Mouse (Mus musculus) liver, embryonic 15.5 days (tissue): ENCODE data around the gene Kif5c. TPM values are rescaled to one million over a fixed set of nuclear protein-coding genes. Genes with fewer than 3 reads are reported as not detected.

Source experiments
- ATAC-seq: fragments of 200-750 bp; cut with Nextera tagmentation; 2 replicates; pipeline ENCODE4 v1.8.0; 2017; ENCODE audit warnings: moderate number of reproducible peaks, mild to moderate bottlenecking, moderate library complexity; ENCODE audit not compliant: insufficient read depth
- H3K27ac ChIP-seq: fragments of 300-500 bp; sonication (generic); replicated peaks from 2 replicates; pipeline ENCODE4 v1.5.1; 2015; ENCODE audit warnings: mild to moderate bottlenecking, inconsistent platforms
- H3K27me3 ChIP-seq: fragments of 300-500 bp; sonication (generic); 2 replicates; pipeline ENCODE4 v1.6.1; 2015; ENCODE audit warnings: mild to moderate bottlenecking, inconsistent platforms
- H3K36me3 ChIP-seq: fragments of 300-500 bp; sonication (generic); replicated peaks from 2 replicates; pipeline ENCODE4 v1.6.1; 2015; ENCODE audit warnings: moderate library complexity, mild to moderate bottlenecking, inconsistent platforms
- H3K4me1 ChIP-seq: fragments of 300-500 bp; sonication (generic); replicated peaks from 2 replicates; pipeline ENCODE4 v1.6.1; 2015; ENCODE audit warnings: inconsistent platforms
- H3K4me2 ChIP-seq: fragments of 300-500 bp; sonication (generic); 2 replicates; pipeline ENCODE4 v1.6.1; 2015; ENCODE audit warnings: moderate library complexity, mild to moderate bottlenecking, inconsistent platforms
- H3K4me3 ChIP-seq: fragments of 300-500 bp; sonication (generic); replicated peaks from 2 replicates; pipeline ENCODE4 v1.5.1; 2015; ENCODE audit warnings: mild to moderate bottlenecking, inconsistent platforms
- H3K9ac ChIP-seq: fragments of 300-500 bp; sonication (generic); 2 replicates; pipeline ENCODE4 v1.6.1; 2015; ENCODE audit warnings: moderate library complexity, mild to moderate bottlenecking, inconsistent platforms
- H3K9me3 ChIP-seq: fragments of 300-500 bp; sonication (generic); replicated peaks from 2 replicates; pipeline ENCODE4 v1.6.1; 2016; ENCODE audit warnings: inconsistent platforms
- WGBS: fragments of 180-500 bp; shearing (Covaris S2); methylation state at CpG from one replicate; pipeline ENCODE4 v1.1.7; 2015; ENCODE audit warnings: mixed read lengths; ENCODE audit not compliant: insufficient replicate concordance; 5-methylcytosine and 5-hydroxymethylcytosine counted together
- polyA plus RNA-seq: library from polyadenylated mRNA; unstranded; fragments of >200 nt; fragmentation: Nextera tagmentation; extraction: Ambion mirVana; gene quantifications from 2 replicates; pipeline ENCODE4 v1.2.1, GENCODE M21; 2015

Kif5c gene
- polyA plus RNA-seq, 1 experiment from 2014 or later = 0.17 TPM

DNA sequence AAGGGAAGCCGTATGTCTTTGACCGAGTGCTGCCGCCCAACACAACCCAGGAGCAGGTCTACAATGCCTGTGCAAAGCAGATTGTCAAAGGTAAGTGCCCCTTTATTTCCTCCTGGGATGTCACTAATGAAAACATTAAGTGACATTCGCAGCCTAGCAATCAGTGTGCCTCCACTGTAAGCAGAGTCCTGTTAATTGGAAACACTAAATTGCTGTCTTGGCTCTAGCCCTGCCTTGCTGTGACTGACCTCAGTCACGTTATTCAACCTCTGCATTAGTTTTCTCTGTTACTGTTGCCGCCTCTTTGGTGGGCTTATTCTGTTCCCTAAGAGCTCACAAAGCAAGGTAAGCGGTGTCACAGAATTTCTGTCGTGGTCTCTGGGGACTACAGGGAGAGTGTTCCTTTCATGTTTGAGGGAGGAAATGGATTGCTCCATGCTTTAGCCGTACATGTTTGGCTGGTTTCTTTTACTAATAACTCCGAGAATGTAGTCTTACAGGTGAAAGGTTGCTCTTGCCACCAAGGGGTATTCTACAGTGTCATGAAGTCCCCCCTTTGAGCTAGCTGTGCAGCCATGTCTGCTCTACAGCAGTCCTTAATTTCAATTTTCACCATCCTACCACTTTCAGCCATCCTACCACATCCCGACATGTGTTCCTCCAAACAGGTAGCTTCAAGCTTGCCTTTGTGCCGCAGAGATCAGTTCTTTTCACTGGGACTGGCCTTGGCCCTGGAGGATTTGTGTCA lies 52.8 kb downstream of the Kif5c start:
- Histone ChIP-seq H3K9ac (no peak overlapping the region), H3K27me3 (no peaks in the 10 kb centered on the region), H3K4me2 (no peak overlapping the region), H3K4me3 (no peak overlapping the region), H3K9me3 (no peaks in the 10 kb centered on the region), H3K36me3 (no peaks in the 10 kb centered on the region), H3K27ac (no peak overlapping the region), H3K4me1 (no peaks in the 10 kb centered on the region)
- 66% methylated on average over 12 of the region's 12 CpGs for WGBS
- ATAC-seq = no peak

DNA sequence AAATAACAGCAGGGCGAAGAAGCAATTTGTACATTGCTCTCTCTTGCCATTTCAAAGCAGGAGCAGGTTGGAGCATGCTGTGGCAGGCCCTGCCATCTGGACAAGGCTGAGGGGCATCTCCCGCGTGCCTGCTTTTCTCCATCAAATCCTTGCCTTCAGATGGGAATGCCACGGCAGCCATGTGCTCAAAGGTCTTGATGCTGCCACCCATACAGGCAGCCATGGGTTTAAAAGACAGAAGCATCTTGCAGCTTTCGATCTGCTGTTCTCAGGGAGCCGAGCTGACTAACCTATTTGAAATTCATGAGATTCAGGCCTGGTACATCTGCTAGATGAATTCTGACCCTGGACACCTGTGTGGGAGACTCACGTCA lies 53.4 kb downstream of the Kif5c start:
- no peaks in the 10 kb centered on the region for H3K4me1 ChIP-seq
- H3K27me3 ChIP-seq = no peaks in the 10 kb centered on the region
- H3K9me3 ChIP-seq = no peaks in the 10 kb centered on the region
- no peaks in the 10 kb centered on the region for H3K36me3 ChIP-seq
- WGBS = 61% methylated on average over 7 of the region's 7 CpGs
- no peak for ATAC-seq
- no peak overlapping the region for H3K27ac ChIP-seq
- no peak overlapping the region for H3K9ac ChIP-seq
- no peak overlapping the region for H3K4me3 ChIP-seq
- H3K4me2 ChIP-seq = no peak overlapping the region

DNA sequence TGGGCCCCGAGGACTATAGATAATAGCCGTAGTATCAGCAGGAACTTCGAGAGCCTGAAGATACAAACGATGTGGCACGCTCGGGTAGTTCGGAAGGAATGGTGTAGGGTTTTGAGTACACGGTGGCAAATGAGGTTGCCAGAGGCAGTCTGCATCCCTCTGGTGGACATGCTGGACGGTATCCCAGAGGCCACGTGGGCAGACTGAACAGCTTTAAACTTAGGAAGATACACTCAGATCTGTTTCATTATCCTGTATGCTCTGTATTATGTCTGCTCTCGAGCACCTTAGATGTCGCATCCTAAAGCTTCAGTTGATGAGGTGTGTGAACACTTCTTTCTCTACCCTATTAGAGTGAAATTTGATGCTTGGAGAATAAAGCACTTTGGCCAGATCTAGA lies 56.9 kb downstream of the Kif5c start:
- Histone ChIP-seq H3K9ac (no peak overlapping the region), H3K27ac (no peak overlapping the region), H3K27me3 (no peaks in the 10 kb centered on the region), H3K4me3 (no peak overlapping the region), H3K4me1 (no peaks in the 10 kb centered on the region), H3K9me3 (no peaks in the 10 kb centered on the region), H3K36me3 (no peaks in the 10 kb centered on the region), H3K4me2 (no peak overlapping the region)
- ATAC-seq = no peak
- WGBS = 69% methylated on average over 12 of the region's 12 CpGs

DNA sequence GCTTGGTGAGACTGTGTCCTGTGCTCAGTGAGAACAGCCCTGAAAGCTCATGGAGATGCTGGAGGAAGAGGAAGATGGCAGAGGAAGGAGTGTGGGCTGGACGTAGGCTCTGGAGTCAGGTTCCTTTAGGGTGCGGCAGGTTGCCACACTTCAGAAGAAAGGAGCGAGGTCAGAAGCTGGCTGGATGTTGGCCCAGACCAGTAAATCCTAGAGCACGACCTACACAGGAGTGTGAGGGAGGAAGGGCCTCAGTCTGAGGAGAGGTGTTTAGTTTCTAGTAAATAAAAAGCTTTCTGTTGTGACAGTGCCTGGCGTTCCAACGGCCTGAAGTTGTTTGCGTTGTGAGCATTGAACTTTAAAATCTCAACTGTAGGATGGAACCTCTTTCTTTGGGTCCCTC lies 59.3 kb downstream of the Kif5c start:
- H3K4me1 ChIP-seq = no peaks in the 10 kb centered on the region
- H3K4me2 ChIP-seq = no peak overlapping the region
- no peak overlapping the region for H3K27ac ChIP-seq
- H3K36me3 ChIP-seq = no peaks in the 10 kb centered on the region
- no peak for ATAC-seq
- H3K27me3 ChIP-seq = no peaks in the 10 kb centered on the region
- no peak overlapping the region for H3K4me3 ChIP-seq
- WGBS = 55% methylated on average over 7 of the region's 7 CpGs
- no peaks in the 10 kb centered on the region for H3K9me3 ChIP-seq
- H3K9ac ChIP-seq = no peak overlapping the region

DNA sequence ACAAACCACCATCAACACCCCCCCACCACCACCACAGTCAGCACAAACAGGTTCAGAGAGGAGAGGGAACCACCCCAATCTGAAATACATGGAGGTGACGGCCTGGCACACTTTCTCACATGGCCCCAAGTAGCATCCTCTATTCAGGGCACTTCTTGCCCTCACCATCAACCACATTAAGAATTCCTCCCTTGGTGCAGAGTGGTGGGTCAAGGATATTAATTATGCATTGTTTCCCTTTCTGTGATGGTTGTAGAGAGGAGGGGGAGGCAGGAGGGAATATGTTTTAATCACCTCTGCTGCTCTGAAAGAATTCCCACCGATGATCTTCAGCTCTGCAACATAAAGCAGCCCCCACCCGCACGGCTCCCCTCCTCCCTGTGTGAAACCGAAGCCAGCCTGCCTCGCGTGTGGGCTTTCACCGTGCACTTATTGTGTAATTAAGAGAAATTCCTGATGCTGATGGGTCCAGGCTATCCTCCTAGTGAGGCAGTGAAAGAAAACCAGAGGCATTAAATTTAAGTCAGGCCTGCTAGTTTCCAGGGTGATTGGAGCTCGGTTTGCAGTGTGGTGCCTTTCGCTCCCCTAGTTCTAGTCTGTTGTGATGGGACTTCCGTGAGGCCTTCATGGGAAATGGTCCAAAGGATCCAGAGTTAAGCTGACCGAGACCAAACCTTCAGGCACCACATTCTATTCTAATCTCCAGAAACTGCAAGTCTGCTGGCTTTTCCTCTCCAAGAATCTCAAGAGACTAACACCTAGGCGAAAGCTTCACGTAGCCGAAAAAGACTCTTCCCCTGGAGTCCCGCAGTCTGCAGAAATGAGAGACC lies 60.3 kb downstream of the Kif5c start:
- no peak overlapping the region for H3K4me2 ChIP-seq
- H3K4me1 ChIP-seq = no peaks in the 10 kb centered on the region
- no peak overlapping the region for H3K9ac ChIP-seq
- no peak overlapping the region for H3K4me3 ChIP-seq
- H3K9me3 ChIP-seq = no peaks in the 10 kb centered on the region
- no peak overlapping the region for H3K27ac ChIP-seq
- ATAC-seq = no peak
- no peaks in the 10 kb centered on the region for H3K27me3 ChIP-seq
- WGBS = 75% methylated on average over 16 of the region's 16 CpGs
- H3K36me3 ChIP-seq = no peaks in the 10 kb centered on the region

DNA sequence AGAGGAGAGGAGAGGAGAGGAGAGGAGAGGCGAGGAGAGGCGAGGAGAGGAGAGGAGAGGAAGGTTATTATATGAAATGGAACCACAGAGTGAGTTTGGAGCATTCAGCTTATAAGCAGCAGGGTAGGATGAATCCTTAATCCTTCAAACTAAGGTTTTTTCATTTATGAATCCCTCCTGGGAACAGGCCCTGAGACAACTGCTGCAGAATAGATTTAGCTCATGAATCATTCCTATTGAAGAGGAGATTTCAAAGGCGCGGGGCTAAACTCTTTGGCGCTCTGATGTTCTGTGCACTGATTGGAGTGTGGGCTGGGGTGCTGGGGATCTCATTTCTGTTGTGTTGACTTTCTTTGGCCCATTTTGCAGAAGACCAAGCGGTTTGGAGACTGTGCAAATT lies 63.7 kb downstream of the Kif5c start:
- WGBS = 77% methylated on average over 6 of the region's 6 CpGs
- H3K9me3 ChIP-seq = no peaks in the 10 kb centered on the region
- H3K27me3 ChIP-seq = no peaks in the 10 kb centered on the region
- H3K36me3 ChIP-seq = no peaks in the 10 kb centered on the region
- H3K4me1 ChIP-seq = no peaks in the 10 kb centered on the region
- no peak for ATAC-seq
- no peak overlapping the region for H3K9ac ChIP-seq
- H3K27ac ChIP-seq = no peak overlapping the region
- no peak overlapping the region for H3K4me3 ChIP-seq
- no peak overlapping the region for H3K4me2 ChIP-seq

DNA sequence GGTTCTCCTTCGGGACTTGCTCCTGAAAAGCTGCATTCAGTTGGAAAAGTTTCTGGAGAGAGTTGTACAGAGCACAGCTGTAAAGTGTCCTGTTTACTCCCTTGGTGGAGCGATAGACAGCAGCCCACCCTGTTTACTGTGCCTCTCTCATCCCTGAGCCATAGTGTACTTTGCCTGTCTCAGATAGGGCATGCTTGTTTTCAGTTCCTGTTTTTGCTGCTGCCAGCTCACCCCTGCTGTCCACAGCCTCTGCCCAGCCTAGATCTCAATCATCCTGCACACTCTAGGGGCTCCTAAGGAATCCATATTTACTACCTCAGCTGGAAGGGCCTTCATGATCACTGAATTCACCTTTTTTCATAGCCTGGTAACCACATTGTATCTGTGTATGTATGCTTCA lies 65.7 kb downstream of the Kif5c start:
- Histone ChIP-seq H3K4me2 (no peak overlapping the region), H3K4me1 (no peaks in the 10 kb centered on the region), H3K4me3 (no peak overlapping the region), H3K9ac (no peak overlapping the region), H3K36me3 (no peaks in the 10 kb centered on the region), H3K27me3 (no peaks in the 10 kb centered on the region), H3K27ac (no peak overlapping the region), H3K9me3 (no peaks in the 10 kb centered on the region)
- ATAC-seq = no peak
- 59% methylated on average over 2 of the region's 2 CpGs for WGBS

DNA sequence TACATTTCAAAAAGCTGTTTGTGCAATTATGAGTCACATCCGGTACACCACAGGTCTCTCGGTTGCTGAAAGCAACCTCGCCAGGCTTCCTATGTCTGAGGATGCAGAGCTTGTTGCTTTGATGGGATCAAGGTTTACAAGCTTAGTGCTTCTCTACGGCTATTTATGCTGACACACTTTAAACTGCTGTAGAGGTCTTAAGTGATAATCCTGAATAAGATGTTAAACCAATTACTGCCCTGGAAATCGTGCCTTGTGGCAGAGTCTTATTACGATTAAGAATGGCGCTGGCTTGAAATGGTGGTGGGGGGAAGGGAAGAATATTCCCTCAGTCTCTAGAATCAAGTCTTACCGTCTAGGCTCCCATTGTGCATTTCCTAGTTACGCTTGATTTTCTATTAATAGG lies 71.3 kb downstream of the Kif5c start:
- no peak overlapping the region for H3K4me2 ChIP-seq
- H3K36me3 ChIP-seq = no peaks in the 10 kb centered on the region
- no peaks in the 10 kb centered on the region for H3K27me3 ChIP-seq
- H3K9me3 ChIP-seq = no peaks in the 10 kb centered on the region
- H3K4me1 ChIP-seq = no peaks in the 10 kb centered on the region
- no peak overlapping the region for H3K4me3 ChIP-seq
- no peak overlapping the region for H3K9ac ChIP-seq
- no peak overlapping the region for H3K27ac ChIP-seq
- no peak for ATAC-seq
- 70% methylated on average over 9 of the region's 9 CpGs for WGBS

DNA sequence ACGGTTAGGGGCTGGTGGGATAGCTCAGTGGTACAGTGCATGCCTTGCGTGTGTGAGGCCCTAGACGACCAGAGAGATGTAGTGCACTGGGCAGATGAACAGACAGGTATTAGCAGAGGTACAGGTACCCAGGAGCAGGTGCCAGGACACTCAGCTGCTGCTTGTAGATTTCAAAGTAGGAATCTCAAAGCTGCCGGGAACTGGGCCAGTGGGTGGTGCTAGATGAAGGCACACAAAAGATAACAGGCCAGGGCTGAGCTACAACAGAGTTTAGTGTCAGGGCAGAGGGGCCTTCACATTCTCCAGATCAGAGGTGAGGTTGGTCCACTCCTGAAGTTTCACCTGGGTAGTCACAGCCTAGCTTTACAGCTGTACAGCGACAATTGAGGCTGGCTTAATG lies 72.3 kb downstream of the Kif5c start:
- 60% methylated on average over 5 of the region's 5 CpGs for WGBS

DNA sequence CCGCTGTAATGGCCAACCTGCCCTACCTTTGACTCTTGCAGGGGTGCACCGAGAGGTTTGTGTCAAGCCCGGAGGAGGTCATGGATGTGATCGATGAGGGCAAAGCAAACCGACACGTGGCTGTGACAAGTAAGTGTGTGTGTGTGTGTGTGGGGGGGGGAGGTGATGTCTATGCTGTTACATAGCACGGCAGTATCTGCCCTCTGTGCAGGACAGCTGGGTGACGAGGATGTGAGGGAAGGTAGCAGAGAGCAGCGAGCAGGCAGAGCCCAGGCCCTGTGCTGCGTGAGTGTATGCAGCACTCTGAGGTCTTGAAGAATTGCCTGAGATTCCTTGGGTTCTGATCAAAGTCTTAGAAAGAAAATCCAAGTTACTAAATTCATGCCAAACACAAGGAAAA lies 75.6 kb downstream of the Kif5c start:
- Histone ChIP-seq H3K27me3 (no peaks in the 10 kb centered on the region), H3K9ac (no peak overlapping the region), H3K4me2 (no peak overlapping the region), H3K36me3 (no peaks in the 10 kb centered on the region), H3K9me3 (no peaks in the 10 kb centered on the region), H3K27ac (no peak overlapping the region), H3K4me3 (no peak overlapping the region), H3K4me1 (no peaks in the 10 kb centered on the region)
- no peak for ATAC-seq
- WGBS = 61% methylated on average over 10 of the region's 10 CpGs

More for the DNA sequence above, 72.3 kb downstream of the Kif5c start:
- Histone ChIP-seq H3K4me2 (no peak overlapping the region), H3K4me1 (no peaks in the 10 kb centered on the region), H3K4me3 (no peak overlapping the region), H3K27me3 (no peaks in the 10 kb centered on the region), H3K27ac (no peak overlapping the region), H3K9me3 (no peaks in the 10 kb centered on the region), H3K36me3 (no peaks in the 10 kb centered on the region), H3K9ac (no peak overlapping the region)
- ATAC-seq = no peak

DNA sequence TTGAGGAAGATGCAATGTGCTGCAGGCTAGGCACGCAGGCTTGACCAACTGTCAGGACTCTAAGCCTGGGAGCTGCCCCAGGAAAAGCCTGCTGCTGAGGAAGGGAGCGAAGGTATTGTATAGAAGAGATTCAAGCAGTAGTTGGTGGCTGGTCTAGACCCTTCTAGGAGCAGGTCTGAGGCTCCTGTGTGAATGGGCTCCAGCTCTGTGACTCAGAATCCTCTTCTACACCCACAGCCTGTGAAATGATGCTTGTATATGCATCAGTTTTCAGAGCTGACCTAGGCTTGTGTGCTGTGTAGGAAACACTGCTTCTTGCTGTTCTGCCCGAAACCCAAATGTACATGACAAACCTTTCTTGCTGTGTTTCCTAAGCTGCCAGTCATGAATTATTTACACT lies 76.4 kb downstream of the Kif5c start:
- Histone ChIP-seq H3K4me2 (no peak overlapping the region), H3K27me3 (no peaks in the 10 kb centered on the region), H3K27ac (no peak overlapping the region), H3K36me3 (no peaks in the 10 kb centered on the region), H3K9me3 (no peaks in the 10 kb centered on the region), H3K4me3 (no peak overlapping the region), H3K4me1 (no peaks in the 10 kb centered on the region), H3K9ac (no peak overlapping the region)
- ATAC-seq = no peak
- 52% methylated on average over 3 of the region's 3 CpGs for WGBS
